Mouse (Mus musculus) stomach, embryonic 15.5 days (tissue): Measurements from ENCODE around the gene Sept4. TPM values are rescaled to one million over a fixed set of nuclear protein-coding genes. Genes with fewer than 3 reads are reported as not detected.
A peak's percentile ranks its signal among the peaks of the same experiment; 100 is the strongest.

Experiments used
- ATAC-seq: fragments of 200-750 bp; cut with Nextera tagmentation; 2 replicates; pipeline ENCODE4 v1.8.0; 2017; ENCODE audit warnings: low read depth, moderate number of reproducible peaks, moderate TSS enrichment; ENCODE audit not compliant: insufficient read depth, low FRiP score
- H3K27ac ChIP-seq: fragments of 300-500 bp; sonication (generic); 2 replicates; pipeline ENCODE4 v1.5.1; 2015; ENCODE audit warnings: mild to moderate bottlenecking, inconsistent platforms
- H3K27me3 ChIP-seq: fragments of 300-500 bp; sonication (generic); replicated peaks from 2 replicates; pipeline ENCODE4 v1.6.1; 2015; ENCODE audit warnings: inconsistent platforms
- H3K36me3 ChIP-seq: fragments of 300-500 bp; sonication (generic); 2 replicates; pipeline ENCODE4 v1.6.1; 2015; ENCODE audit warnings: inconsistent platforms
- H3K4me1 ChIP-seq: fragments of 300-500 bp; sonication (generic); 2 replicates; pipeline ENCODE4 v1.6.1; 2015; ENCODE audit warnings: inconsistent platforms
- H3K4me2 ChIP-seq: fragments of 300-500 bp; sonication (generic); 2 replicates; pipeline ENCODE4 v1.6.1; 2015; ENCODE audit warnings: mild to moderate bottlenecking, inconsistent platforms
- H3K4me3 ChIP-seq: fragments of 300-500 bp; sonication (generic); replicated peaks from 2 replicates; pipeline ENCODE4 v1.5.1; 2015; ENCODE audit warnings: inconsistent platforms
- H3K9ac ChIP-seq: fragments of 300-500 bp; sonication (generic); 2 replicates; pipeline ENCODE4 v1.6.1; 2015; ENCODE audit warnings: inconsistent platforms
- H3K9me3 ChIP-seq: fragments of 300-500 bp; sonication (generic); 2 replicates; pipeline ENCODE4 v1.6.1; 2016; ENCODE audit warnings: inconsistent platforms
- WGBS: fragments of 180-500 bp; shearing (Covaris S2); methylation state at CpG from one replicate; pipeline ENCODE4 v1.1.7; 2015; 5-methylcytosine and 5-hydroxymethylcytosine counted together
- polyA plus RNA-seq: library from polyadenylated mRNA; unstranded; fragments of >200 nt; fragmentation: Nextera tagmentation; extraction: Ambion mirVana; gene quantifications from 2 replicates; pipeline ENCODE4 v1.2.1, GENCODE M21; 2015

The Sept4 gene
- polyA plus RNA-seq, 1 experiment from 2014 or later = 22.2 TPM

GRCm38 (mm10) chr11:87592354-87592695 lies 23.6 kb downstream of the Sept4 start:
- Histone ChIP-seq H3K36me3 (peaks cover 3% of the 10 kb centered on the region), H3K4me1 (peaks cover 56% of the 10 kb centered on the region), H3K27ac (peak overlapping the region; percentile 96), H3K9me3 (no peaks in the 10 kb centered on the region), H3K4me3 (peak overlapping the region; percentile 76), H3K9ac (peak overlapping the region; percentile 66), H3K27me3 (no peaks in the 10 kb centered on the region), H3K4me2 (peak overlapping the region; percentile 85)
- WGBS = 0% methylated on average over 15 of the region's 15 CpGs
- no peak for ATAC-seq

DNA sequence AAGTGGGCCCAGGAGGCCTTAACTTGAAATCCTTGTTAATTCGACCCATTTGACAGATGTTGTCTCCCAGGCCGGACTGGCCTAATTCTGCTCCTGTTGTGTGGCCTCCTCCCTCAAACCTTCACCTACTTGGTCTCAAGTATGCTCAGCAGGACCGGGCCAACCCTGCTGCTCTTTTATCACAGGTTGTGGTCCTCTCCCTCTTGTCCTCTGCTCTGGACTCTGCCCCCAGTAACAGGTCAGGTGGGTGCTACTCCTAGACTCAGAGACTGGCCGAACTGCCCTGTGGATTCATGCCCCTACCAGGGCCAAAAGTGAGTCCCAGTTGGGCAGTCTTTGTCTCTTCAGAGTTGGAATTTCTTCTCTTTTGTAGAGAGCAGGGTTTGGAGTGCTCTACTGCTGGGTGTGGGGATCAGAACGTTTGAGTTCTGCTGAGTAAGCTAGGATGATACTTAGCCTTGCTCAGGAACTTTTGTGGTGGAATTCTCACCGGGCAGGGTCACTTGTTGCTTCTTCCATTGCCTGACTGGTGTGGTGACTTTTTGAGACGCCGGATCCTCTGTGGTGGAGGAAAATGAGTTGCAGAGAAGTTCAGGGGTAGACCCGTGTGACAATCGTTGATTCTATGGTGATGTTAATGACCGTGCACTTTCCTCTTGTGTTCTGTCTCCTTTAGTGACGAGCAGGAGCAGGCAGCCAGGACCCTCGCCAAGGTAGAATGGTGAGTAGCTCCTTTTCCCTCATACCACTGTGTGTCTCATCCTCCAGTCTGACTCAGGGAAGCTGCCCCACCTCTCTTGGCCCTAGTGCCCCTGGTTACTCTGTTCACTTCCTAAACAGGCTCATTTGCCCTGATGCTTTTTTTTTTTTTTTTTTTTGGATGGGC lies 24.3 kb downstream of the Sept4 start:
- peak overlapping the region; percentile 66 for H3K9ac ChIP-seq
- no peaks in the 10 kb centered on the region for H3K9me3 ChIP-seq
- peaks cover 10% of the 10 kb centered on the region for H3K36me3 ChIP-seq
- no peaks in the 10 kb centered on the region for H3K27me3 ChIP-seq
- H3K27ac ChIP-seq = peak overlapping the region; percentile 96
- H3K4me3 ChIP-seq = peak overlapping the region; percentile 76
- 29% methylated on average over 13 of the region's 13 CpGs for WGBS
- ATAC-seq = no peak
- peak overlapping the region; percentile 85 for H3K4me2 ChIP-seq
- H3K4me1 ChIP-seq = peaks cover 56% of the 10 kb centered on the region

DNA sequence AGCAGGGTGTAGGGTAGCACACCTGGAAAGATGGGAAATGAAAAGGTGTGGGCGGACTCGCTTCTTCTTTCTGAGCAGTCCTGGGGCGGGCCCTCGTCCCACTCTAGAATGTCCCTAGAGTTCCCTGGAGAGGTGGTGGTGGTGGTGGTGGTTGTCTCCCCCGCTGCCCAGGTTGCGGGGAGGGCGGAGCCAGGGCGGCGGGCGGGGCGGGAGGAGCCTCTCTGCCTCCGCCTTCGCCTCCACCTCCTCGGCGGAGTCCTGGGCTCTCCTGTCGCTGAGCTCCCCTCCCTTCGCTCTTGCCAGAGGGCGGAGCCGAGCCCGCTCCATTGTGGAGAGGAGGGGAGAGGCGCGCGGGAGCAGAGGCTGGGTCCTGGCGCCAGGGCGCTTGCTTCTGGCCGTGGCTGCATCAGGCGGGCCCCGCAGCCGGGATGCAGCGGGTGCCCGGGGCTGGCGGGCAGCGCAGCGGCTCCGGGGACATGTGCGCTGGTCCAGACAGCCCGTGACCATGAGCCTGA lies 26.7 kb downstream of the Sept4 start:
- H3K9ac ChIP-seq = peak overlapping the region; percentile 82
- peaks cover 42% of the 10 kb centered on the region for H3K4me1 ChIP-seq

GRCm38 (mm10) chr11:87595976-87596375 lies 27.3 kb downstream of the Sept4 start:
- Histone ChIP-seq H3K4me3 (peak overlapping the region; percentile 68), H3K4me1 (peaks cover 39% of the 10 kb centered on the region), H3K4me2 (peak overlapping the region; percentile 97), H3K27ac (peak overlapping the region; percentile 60), H3K27me3 (no peaks in the 10 kb centered on the region), H3K36me3 (peaks cover 39% of the 10 kb centered on the region), H3K9me3 (no peaks in the 10 kb centered on the region), H3K9ac (peak overlapping the region; percentile 82)
- ATAC-seq = no peak
- 6% methylated on average over 7 of the region's 7 CpGs for WGBS

More for the DNA sequence above, 26.7 kb downstream of the Sept4 start:
- H3K27ac ChIP-seq = peak overlapping the region; percentile 60
- no peaks in the 10 kb centered on the region for H3K9me3 ChIP-seq
- 1% methylated on average over 37 of the region's 37 CpGs for WGBS
- H3K4me2 ChIP-seq = peak overlapping the region; percentile 97
- H3K36me3 ChIP-seq = peaks cover 33% of the 10 kb centered on the region
- ATAC-seq = peak; percentile 61
- H3K4me3 ChIP-seq = peak overlapping the region; percentile 68
- H3K27me3 ChIP-seq = no peaks in the 10 kb centered on the region

GRCm38 (mm10) chr11:87596492-87596891 lies 27.8 kb downstream of the Sept4 start:
- Histone ChIP-seq H3K36me3 (peaks cover 42% of the 10 kb centered on the region), H3K4me3 (peak overlapping the region; percentile 68; the same call in 1 of the 2 replicates), H3K9me3 (no peaks in the 10 kb centered on the region), H3K4me1 (peaks cover 39% of the 10 kb centered on the region), H3K4me2 (peak overlapping the region; percentile 97), H3K27ac (no peak overlapping the region), H3K27me3 (no peaks in the 10 kb centered on the region), H3K9ac (no peak overlapping the region)
- no peak for ATAC-seq
- 26% methylated on average over 2 of the region's 2 CpGs for WGBS

DNA sequence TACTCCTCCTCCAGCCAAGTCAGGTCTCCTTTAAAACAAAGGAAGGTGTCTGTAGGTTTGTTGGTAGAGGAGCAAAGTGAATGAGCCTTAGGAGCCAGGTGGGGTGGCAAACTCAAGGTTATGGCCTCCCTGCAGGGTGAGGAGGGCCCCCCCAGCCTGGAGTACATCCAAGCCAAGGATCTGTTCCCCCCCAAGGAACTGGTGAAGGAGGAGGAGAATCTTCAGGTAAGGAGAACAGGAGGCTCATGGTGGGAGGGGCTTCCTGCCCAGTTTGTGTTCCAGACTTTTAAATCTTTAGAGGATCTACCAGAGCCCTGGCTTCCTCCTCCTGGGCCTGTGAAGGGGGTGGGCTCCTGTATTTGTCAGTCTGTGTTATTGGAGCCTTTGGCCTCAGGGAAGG lies 28.4 kb downstream of the Sept4 start:
- peaks cover 48% of the 10 kb centered on the region for H3K36me3 ChIP-seq
- H3K27ac ChIP-seq = no peak overlapping the region
- no peak overlapping the region for H3K9ac ChIP-seq
- no peaks in the 10 kb centered on the region for H3K27me3 ChIP-seq
- no peak overlapping the region for H3K4me3 ChIP-seq
- H3K4me1 ChIP-seq = peaks cover 39% of the 10 kb centered on the region
- ATAC-seq = no peak
- no peaks in the 10 kb centered on the region for H3K9me3 ChIP-seq
- no peak overlapping the region for H3K4me2 ChIP-seq

DNA sequence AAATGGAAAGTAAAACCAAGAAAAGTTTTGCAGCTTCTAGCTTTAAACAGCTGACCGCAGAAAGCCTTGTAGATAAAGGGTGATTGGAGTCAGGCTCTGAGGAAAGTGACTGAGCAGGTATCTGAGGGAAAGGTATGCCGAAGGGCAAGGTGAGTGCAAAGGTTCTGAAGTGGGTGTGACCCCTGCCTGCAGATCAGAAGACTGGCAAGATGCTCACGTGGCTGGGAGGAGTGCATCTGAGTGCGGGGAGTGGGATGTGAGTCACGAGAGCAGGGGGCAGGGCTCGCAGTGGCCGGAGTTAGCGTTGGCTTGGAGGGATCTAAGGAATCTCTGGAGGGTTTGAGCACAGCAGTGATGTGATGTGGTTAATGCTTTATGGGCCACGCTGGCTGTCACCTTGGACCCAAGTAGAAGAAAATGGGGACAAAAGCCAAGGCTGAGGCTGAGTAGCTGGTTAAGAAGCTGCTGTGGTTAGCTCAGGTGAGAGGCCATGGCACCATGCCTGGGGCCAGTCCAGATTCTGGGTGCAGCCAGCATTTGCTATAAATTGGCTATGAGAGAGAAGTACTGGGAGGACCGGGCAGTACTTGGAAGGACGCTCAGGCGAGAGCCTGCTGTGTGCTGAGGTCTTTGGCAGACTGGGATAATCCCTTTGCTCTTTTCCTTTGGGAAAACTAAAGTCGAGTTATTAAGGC lies 30.8 kb downstream of the Sept4 start:
- H3K4me2 ChIP-seq = no peak overlapping the region
- H3K4me1 ChIP-seq = peaks cover 17% of the 10 kb centered on the region
- 83% methylated on average over 13 of the region's 13 CpGs for WGBS
- no peaks in the 10 kb centered on the region for H3K27me3 ChIP-seq
- H3K36me3 ChIP-seq = peaks cover 72% of the 10 kb centered on the region
- no peak overlapping the region for H3K4me3 ChIP-seq
- no peak overlapping the region for H3K9ac ChIP-seq
- ATAC-seq = no peak
- peak overlapping the region; percentile 3; the same call in 1 of the 2 replicates for H3K27ac ChIP-seq
- H3K9me3 ChIP-seq = no peaks in the 10 kb centered on the region

- Histone ChIP-seq H3K4me2 (no peak overlapping the region), H3K4me3 (no peak overlapping the region), H3K36me3 (peaks cover 79% of the 10 kb centered on the region), H3K9ac (no peak overlapping the region), H3K27me3 (no peaks in the 10 kb centered on the region), H3K27ac (no peak overlapping the region), H3K9me3 (no peaks in the 10 kb centered on the region), H3K4me1 (peaks cover 12% of the 10 kb centered on the region)
- 87% methylated on average over 10 of the region's 10 CpGs for WGBS
- no peak for ATAC-seq
These were observed 31.7 kb downstream of the Sept4 start for GRCm38 (mm10) chr11:87600322-87600853.

DNA sequence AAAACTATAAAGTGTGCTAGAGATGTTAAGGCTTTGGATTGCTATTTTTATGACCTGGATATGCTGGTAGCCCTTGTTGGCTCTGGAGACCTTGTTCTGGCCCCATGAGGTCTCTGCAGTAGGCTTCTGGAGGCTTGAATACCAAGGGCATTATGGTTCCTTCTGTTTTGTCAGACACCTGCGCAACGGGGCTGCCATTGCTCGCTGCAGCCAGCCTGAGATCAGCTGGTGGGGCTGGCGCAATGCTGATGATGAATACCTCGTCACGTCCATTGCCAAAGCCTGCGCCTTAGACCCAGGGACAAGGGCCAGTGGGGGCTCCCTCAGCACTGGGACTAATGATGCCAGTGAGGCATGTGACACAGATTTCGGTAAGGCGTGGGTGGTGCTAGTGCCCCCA lies 33.5 kb downstream of the Sept4 start:
- Histone ChIP-seq H3K9ac (no peak overlapping the region), H3K4me3 (no peak overlapping the region), H3K36me3 (peaks cover 81% of the 10 kb centered on the region), H3K4me2 (no peak overlapping the region), H3K9me3 (no peaks in the 10 kb centered on the region), H3K27ac (no peak overlapping the region), H3K27me3 (no peaks in the 10 kb centered on the region), H3K4me1 (no peaks in the 10 kb centered on the region)
- no peak for ATAC-seq
- WGBS = 92% methylated on average over 9 of the region's 9 CpGs

DNA sequence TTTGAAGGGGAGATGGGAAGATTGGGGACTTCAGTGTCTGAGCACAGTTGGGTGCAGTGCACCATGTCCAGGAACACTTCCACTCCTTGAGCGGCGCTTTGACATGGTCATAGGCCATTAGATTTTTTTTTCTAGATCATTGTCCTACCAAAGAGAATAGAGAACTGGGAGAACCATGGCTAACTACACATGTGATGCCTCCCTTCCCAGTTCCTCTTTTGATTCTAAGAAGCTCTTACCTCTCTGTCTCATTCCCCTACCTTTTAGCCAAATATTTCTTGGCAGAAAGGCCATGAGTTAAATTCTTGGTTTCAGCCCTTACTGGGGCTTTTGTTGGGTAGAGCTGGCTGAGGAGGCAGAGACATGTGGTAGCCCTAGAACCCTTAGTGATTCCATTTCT lies 34.9 kb downstream of the Sept4 start:
- WGBS = 93% methylated on average over 2 of the region's 2 CpGs
- H3K36me3 ChIP-seq = peaks cover 73% of the 10 kb centered on the region
- no peaks in the 10 kb centered on the region for H3K27me3 ChIP-seq
- no peak overlapping the region for H3K9ac ChIP-seq
- H3K4me3 ChIP-seq = no peak overlapping the region
- H3K27ac ChIP-seq = no peak overlapping the region
- no peak for ATAC-seq
- H3K4me1 ChIP-seq = no peaks in the 10 kb centered on the region
- H3K4me2 ChIP-seq = no peak overlapping the region
- no peaks in the 10 kb centered on the region for H3K9me3 ChIP-seq

GRCm38 (mm10) chr11:87609264-87609663 lies 40.6 kb downstream of the Sept4 start:
- ATAC-seq = no peak
- Histone ChIP-seq H3K4me1 (no peaks in the 10 kb centered on the region), H3K27ac (no peak overlapping the region), H3K27me3 (no peaks in the 10 kb centered on the region), H3K9ac (no peak overlapping the region), H3K4me2 (no peak overlapping the region), H3K9me3 (no peaks in the 10 kb centered on the region), H3K4me3 (no peak overlapping the region), H3K36me3 (peaks cover 61% of the 10 kb centered on the region)
- 89% methylated on average over 7 of the region's 7 CpGs for WGBS

DNA sequence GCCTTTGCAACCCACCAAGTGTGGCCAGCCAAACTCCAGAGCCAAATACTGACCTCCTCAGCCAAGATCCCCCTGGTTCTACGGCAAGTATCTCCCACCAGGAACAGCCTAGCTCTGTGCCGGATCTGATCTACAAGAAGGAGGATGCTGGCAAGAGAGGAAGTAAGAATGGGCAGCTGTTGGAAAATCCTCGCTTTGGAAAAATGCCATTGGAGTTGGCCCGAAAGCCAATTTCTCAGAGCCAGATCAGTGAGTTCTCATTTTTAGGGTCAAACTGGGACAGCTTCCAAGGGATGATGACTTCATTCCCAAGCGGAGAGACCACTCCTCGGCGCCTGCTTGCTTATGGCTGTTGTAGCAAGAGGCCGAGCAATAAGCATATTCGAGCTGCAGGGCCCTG lies 42.8 kb downstream of the Sept4 start:
- WGBS = 76% methylated on average over 9 of the region's 9 CpGs
- no peak for ATAC-seq
- Histone ChIP-seq H3K9me3 (no peaks in the 10 kb centered on the region), H3K36me3 (peaks cover 71% of the 10 kb centered on the region), H3K27me3 (no peaks in the 10 kb centered on the region), H3K4me3 (no peak overlapping the region), H3K9ac (no peak overlapping the region), H3K4me2 (no peak overlapping the region), H3K4me1 (no peaks in the 10 kb centered on the region), H3K27ac (no peak overlapping the region)
